Mouse (Mus musculus) forebrain, embryonic 13.5 days (tissue): ENCODE results near the gene Bst2. TPM values are rescaled to one million over a fixed set of nuclear protein-coding genes. Genes with fewer than 3 reads are reported as not detected.
A peak's percentile ranks its signal among the peaks of the same experiment; 100 is the strongest.

Experiments
- ATAC-seq: fragments of 200-750 bp; cut with Nextera tagmentation; 2 replicates; pipeline ENCODE4 v1.8.0; 2017
- H3K27ac ChIP-seq: fragments of 300-500 bp; sonication (generic); 2 replicates; pipeline ENCODE4 v1.5.1; 2015; ENCODE audit warnings: inconsistent platforms, mild to moderate bottlenecking, moderate library complexity
- H3K27me3 ChIP-seq: fragments of 300-500 bp; sonication (generic); 2 replicates; pipeline ENCODE4 v1.6.1; 2015; ENCODE audit warnings: mild to moderate bottlenecking, inconsistent platforms
- H3K36me3 ChIP-seq: fragments of 300-500 bp; sonication (generic); 2 replicates; pipeline ENCODE4 v1.6.1; 2015; ENCODE audit warnings: mild to moderate bottlenecking, inconsistent platforms; ENCODE audit not compliant: poor library complexity, severe bottlenecking
- H3K4me1 ChIP-seq: fragments of 300-500 bp; sonication (generic); 2 replicates; pipeline ENCODE4 v1.6.1; 2015; ENCODE audit warnings: inconsistent platforms
- H3K4me2 ChIP-seq: fragments of 300-500 bp; sonication (generic); 2 replicates; pipeline ENCODE4 v1.6.1; 2015; ENCODE audit warnings: inconsistent platforms, mild to moderate bottlenecking, moderate library complexity
- H3K4me3 ChIP-seq: fragments of 300-500 bp; sonication (generic); 2 replicates; pipeline ENCODE4 v1.5.1; 2015; ENCODE audit warnings: mild to moderate bottlenecking, inconsistent platforms
- H3K9ac ChIP-seq: fragments of 300-500 bp; sonication (generic); 2 replicates; pipeline ENCODE4 v1.6.1; 2015; ENCODE audit warnings: mild to moderate bottlenecking, inconsistent platforms
- H3K9me3 ChIP-seq: fragments of 300-500 bp; sonication (generic); replicated peaks from 2 replicates; pipeline ENCODE4 v1.6.1; 2016; ENCODE audit warnings: inconsistent platforms
- WGBS: fragments of 180-500 bp; shearing (Covaris S2); methylation state at CpG from one replicate; pipeline ENCODE4 v1.1.7; 2015; 5-methylcytosine and 5-hydroxymethylcytosine counted together
- polyA plus RNA-seq: library from polyadenylated mRNA; unstranded; fragments of >200 nt; fragmentation: Nextera tagmentation; extraction: Ambion mirVana; gene quantifications from 2 replicates; pipeline ENCODE4 v1.2.1, GENCODE M21; 2015

The Bst2 gene
- polyA plus RNA-seq, 1 experiment from 2014 or later: 8.3 TPM

DNA sequence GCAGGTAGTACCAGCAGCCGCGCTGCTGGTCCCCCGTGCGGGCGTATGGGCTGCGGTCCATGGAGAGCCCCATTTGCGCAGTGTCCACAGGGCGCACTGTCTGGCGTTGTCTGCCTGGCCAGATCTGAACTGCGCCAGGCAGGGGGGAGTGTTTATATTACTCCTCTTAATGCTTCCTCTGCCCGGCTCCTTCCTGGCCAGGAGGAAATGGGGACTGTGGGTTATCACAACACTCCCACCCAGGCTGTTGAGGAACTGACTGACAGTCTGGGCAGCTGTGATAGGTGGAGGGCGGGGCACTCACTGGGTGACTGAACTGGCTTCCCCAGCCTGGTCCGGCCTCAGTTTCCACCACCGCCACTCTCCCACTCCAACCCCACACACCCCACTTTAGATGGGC lies 25.6 kb downstream of the Bst2 start, which contains the start of gene Plvap:
Gene Plvap (minus strand): TSS at position 109 of the 400 bp plus-strand sequence.
- peaks cover 51% of the 10 kb centered on the region for H3K27me3 ChIP-seq
- no peak for ATAC-seq
- no peak within 1 kb of the TSS for H3K4me2 ChIP-seq
- no peaks in the 10 kb centered on the region for H3K36me3 ChIP-seq
- H3K4me3 ChIP-seq: no peak within 1 kb of the TSS
- no peaks in the 10 kb centered on the region for H3K9me3 ChIP-seq
- H3K4me1 ChIP-seq: peaks cover 13% of the 10 kb centered on the region
- no peak within 1 kb of the TSS for H3K27ac ChIP-seq
- 80% methylated on average over 14 of the region's 14 CpGs for WGBS
- H3K9ac ChIP-seq: no peak within 1 kb of the TSS

DNA sequence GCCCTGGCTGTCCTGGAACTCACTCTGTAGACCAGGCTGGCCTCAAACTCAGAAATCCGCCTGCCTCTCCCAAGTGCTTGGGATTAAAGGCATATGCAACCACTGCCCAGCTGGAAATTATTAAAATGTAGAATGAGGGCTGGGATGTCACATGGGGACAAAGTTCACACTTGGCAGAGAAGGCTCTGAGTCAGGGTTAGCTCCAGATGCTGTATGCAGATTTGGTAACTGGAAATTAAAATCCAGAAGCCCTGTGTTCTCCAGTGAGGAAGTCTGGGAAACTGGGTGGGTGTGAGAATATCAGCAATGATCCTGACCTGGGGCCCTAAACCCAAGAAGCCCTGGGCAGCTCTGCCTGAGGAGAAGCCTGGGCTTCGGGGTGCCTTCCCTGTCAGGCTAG lies 27.9 kb downstream of the Bst2 start:
- 70% methylated on average over 2 of the region's 2 CpGs for WGBS
- Histone ChIP-seq H3K27me3 (peaks cover 66% of the 10 kb centered on the region), H3K27ac (no peak overlapping the region), H3K4me1 (peaks cover 13% of the 10 kb centered on the region), H3K4me3 (no peak overlapping the region), H3K9ac (no peak overlapping the region), H3K9me3 (no peaks in the 10 kb centered on the region), H3K4me2 (no peak overlapping the region), H3K36me3 (no peaks in the 10 kb centered on the region)
- ATAC-seq: no peak

DNA sequence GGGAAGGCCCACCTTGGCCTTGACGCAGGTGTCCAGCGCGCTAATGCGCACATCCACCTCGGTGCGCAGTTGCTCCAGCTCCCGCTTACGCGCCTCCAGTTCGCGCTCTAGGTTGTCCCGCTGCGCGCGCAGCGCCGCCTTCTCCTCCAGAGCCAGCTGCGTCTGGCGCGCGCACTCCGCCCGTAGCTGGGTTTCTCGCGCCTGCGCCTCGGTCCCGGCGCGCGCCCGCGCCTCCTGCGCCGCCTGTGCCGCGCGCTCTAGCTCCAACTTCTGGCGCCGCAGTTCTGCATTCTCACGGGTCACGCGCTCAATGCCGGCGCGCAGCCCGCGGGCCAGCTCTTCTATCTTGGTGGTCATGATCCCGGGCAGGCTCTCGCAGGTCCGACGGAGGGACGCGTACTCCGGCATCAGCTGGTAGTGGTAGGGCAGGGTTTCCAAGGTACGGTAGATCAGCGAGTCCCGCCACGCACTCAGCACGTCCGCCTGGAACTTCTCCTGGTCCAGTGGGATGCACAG lies 29.6 kb downstream of the Bst2 start:
- H3K27me3 ChIP-seq: peaks cover 66% of the 10 kb centered on the region
- peak overlapping the region; percentile 51 for H3K9ac ChIP-seq
- no peak overlapping the region for H3K27ac ChIP-seq

DNA sequence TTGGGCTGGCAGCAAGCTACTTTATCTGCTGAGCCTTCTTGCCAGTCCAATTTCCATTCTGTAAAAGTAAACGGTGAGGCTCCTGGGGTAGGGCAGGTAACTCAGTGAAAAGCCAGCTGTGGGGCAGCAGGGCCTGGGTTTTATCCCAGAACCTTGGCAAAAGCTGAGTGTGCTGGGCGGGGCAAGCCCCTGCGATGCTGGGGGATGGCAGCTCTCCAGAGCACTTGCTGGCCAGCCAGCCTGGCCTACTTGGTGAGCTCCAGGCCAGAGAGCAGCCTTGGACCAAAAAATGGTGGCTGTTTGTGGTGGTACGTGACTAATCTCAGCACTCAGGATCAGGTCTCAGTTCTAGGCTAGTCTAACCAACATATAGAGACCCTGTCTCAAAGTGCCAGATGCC lies 31.3 kb downstream of the Bst2 start:
- Histone ChIP-seq H3K4me1 (peaks cover 13% of the 10 kb centered on the region), H3K27me3 (peaks cover 57% of the 10 kb centered on the region), H3K9ac (no peak overlapping the region), H3K27ac (no peak overlapping the region), H3K4me3 (no peak overlapping the region), H3K9me3 (no peaks in the 10 kb centered on the region), H3K4me2 (no peak overlapping the region), H3K36me3 (no peaks in the 10 kb centered on the region)
- no peak for ATAC-seq
- 76% methylated on average over 4 of the region's 4 CpGs for WGBS

More for the DNA sequence above, 29.6 kb downstream of the Bst2 start:
- Histone ChIP-seq H3K36me3 (no peaks in the 10 kb centered on the region), H3K9me3 (no peaks in the 10 kb centered on the region), H3K4me1 (peaks cover 13% of the 10 kb centered on the region), H3K4me2 (peak overlapping the region; percentile 65), H3K4me3 (peak overlapping the region; percentile 39)
- peak; percentile 88 for ATAC-seq
- WGBS: under 1% methylated on average over 61 of the region's 61 CpGs

DNA sequence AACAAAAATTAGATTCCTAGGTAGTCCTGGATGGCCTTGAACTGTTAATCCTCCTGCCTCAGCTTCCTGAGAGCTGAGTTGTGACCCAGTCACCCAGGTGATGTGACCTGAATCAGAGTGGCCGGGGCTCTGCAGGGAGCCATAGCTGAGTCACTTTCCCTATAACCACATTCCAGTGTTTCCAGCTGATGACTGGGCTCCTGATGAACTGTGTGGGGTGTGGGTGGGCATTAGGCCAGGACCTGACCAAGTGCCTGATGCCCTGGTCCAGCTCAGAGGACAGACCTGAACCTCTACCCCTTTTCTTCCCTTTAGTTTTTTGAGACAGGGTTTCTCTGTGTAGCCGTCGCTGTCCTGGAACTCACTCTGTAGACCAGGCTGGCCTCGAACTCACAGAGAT lies 31.9 kb downstream of the Bst2 start:
- Histone ChIP-seq H3K36me3 (no peaks in the 10 kb centered on the region), H3K9ac (no peak overlapping the region), H3K27ac (no peak overlapping the region), H3K27me3 (peaks cover 50% of the 10 kb centered on the region), H3K4me3 (no peak overlapping the region), H3K4me2 (no peak overlapping the region), H3K4me1 (peaks cover 13% of the 10 kb centered on the region), H3K9me3 (no peaks in the 10 kb centered on the region)
- WGBS: 93% methylated on average over 4 of the region's 4 CpGs
- no peak for ATAC-seq

DNA sequence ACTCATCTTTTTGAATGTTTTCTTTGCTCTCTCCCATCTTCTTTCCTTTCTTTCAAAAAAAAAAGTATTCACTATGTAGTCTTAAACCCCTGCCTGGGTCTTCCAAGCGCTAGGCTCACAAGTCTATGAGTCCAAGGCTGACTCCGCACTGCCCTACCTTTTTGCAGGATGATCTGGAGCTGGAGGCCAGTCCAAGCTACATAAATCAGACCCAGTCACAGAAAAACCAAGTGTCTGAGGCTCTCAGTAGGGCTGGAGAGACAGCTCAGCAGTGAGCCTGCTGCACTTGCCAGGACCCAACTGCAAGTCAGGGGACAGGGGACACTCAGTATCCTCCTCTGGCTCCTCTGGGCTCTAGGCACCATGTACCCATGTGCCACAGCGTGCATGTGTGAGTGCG lies 32.9 kb downstream of the Bst2 start:
- Histone ChIP-seq H3K27me3 (peaks cover 40% of the 10 kb centered on the region), H3K4me3 (no peak overlapping the region), H3K4me2 (no peak overlapping the region), H3K27ac (no peak overlapping the region), H3K36me3 (no peaks in the 10 kb centered on the region), H3K9ac (no peak overlapping the region), H3K4me1 (peaks cover 13% of the 10 kb centered on the region), H3K9me3 (no peaks in the 10 kb centered on the region)
- no peak for ATAC-seq
- WGBS: 91% methylated on average over 4 of the region's 4 CpGs

DNA sequence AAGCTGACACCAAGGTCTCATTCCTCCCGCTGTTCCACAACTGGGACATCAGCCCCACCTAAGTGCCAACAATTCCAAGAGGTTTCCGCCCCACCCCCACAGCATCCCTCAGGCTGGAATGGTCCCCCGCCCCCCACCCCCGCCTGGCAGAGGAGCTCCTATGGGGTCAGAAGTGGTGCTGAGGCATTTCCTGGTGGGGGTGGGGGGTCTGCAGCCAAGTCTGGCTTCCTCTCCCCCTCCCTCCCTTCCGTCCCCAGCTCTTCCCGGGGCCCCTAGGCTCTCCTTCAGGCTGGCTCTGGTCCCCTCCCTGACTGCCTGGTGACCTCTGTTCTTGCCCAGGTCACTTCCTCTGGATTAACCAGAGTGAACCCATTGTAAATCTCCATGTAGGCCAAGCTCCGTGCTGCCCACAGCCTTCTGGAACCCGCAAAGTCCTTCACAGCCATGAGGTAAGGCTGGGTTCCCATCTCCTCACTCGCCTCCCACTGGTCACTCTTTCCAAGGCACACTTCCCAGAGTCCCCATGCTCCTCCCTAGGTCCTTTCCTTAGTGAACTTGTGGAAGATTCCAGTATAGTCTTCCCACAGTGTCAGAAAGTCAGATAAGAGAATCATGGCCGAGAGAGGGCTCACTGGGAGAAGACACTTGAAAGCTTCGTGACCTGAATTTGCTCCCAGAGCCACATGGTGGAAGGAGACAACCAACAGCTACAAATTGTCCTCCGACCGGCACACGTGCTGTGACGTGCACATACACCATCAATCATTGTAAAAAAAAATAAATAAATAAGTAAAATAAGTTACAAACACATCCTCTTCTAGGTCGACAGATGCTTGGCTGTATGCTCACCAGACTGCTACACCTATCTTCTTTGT lies 38.2 kb downstream of the Bst2 start:
- no peak for ATAC-seq
- 0 out of 2 replicates have a peak, but pooled peaks cover 7% of the 10 kb centered on the region for H3K36me3 ChIP-seq

DNA sequence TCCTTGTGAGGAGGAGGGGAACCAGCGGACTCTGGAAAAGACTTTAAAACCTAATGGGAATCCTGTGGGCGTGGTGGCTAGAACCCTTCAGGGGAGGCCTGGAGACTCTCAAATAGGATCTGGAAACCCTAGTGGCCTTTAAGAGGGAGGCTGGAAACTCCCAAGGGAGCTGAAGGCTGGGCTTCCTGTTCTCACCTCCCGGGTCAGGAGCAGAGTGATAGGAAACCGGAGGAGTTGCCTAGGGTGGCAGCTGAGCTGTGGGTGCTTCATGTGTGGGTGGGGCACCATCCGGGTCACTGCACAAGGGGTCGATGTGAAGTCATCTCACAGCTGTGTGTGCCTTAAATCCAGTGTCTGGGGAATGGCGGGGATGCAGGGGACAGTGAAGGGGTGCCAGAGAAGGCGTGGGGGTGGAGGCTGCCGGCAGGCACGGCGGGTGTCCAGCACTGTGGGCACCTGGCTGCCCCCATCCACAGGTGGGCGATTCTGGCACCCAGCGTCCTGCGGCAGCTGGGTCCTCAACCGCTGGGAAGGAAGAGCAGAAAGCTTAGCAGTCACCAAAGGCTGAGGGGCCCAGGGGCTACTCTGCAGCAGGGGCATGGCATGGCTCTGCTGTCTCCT lies 39.3 kb downstream of the Bst2 start:
- H3K27ac ChIP-seq: no peak overlapping the region

More for the DNA sequence above, 38.2 kb downstream of the Bst2 start:
- Histone ChIP-seq H3K9me3 (no peaks in the 10 kb centered on the region), H3K27me3 (no peaks in the 10 kb centered on the region), H3K4me2 (no peak overlapping the region), H3K4me1 (peaks cover 6% of the 10 kb centered on the region; the same call in 1 of the 2 replicates), H3K4me3 (no peak overlapping the region), H3K9ac (no peak overlapping the region), H3K27ac (no peak overlapping the region)
- WGBS: 44% methylated on average over 16 of the region's 16 CpGs

DNA sequence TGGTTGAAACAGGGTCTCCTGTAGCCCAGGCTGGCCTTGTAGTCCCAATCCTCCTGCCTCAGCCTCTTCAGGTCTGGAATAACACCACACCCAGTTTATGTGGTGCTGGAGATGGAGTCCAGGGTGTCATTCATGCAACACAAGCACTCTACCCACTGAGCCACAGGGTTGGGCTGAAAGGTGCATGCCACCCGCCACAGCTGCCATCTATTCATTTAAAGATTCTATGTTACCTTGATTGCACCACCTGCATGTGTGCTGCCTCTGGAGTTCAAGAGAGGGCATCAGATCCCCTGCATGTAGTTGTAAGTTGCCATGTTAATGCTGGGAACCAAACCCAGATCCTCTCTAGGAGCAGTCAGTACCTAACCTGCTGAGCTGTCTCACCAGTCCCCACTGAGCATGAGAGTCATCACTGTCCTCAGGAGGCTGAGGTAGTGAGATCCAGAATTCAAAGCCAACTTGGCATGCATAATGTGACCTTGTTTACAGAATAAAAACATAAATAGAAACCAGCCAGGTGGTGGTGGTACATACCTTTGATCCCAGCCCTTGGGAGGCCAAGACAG lies 40.1 kb downstream of the Bst2 start:
- ATAC-seq: no peak
- H3K9me3 ChIP-seq: no peaks in the 10 kb centered on the region
- H3K27ac ChIP-seq: no peak overlapping the region
- WGBS: 90% methylated on average over 1 of the region's 1 CpGs
- no peaks in the 10 kb centered on the region for H3K27me3 ChIP-seq
- no peak overlapping the region for H3K4me2 ChIP-seq
- H3K4me1 ChIP-seq: peaks cover 6% of the 10 kb centered on the region; the same call in 1 of the 2 replicates
- H3K4me3 ChIP-seq: no peak overlapping the region
- H3K9ac ChIP-seq: no peak overlapping the region
- peaks cover 24% of the 10 kb centered on the region for H3K36me3 ChIP-seq

More for the DNA sequence above, 39.3 kb downstream of the Bst2 start:
- WGBS: 24% methylated on average over 10 of the region's 15 CpGs
- Histone ChIP-seq H3K4me1 (peaks cover 6% of the 10 kb centered on the region; the same call in 1 of the 2 replicates), H3K9me3 (no peaks in the 10 kb centered on the region), H3K4me2 (no peak overlapping the region), H3K36me3 (peaks cover 15% of the 10 kb centered on the region), H3K9ac (no peak overlapping the region), H3K27me3 (no peaks in the 10 kb centered on the region), H3K4me3 (no peak overlapping the region)
- ATAC-seq: no peak

DNA sequence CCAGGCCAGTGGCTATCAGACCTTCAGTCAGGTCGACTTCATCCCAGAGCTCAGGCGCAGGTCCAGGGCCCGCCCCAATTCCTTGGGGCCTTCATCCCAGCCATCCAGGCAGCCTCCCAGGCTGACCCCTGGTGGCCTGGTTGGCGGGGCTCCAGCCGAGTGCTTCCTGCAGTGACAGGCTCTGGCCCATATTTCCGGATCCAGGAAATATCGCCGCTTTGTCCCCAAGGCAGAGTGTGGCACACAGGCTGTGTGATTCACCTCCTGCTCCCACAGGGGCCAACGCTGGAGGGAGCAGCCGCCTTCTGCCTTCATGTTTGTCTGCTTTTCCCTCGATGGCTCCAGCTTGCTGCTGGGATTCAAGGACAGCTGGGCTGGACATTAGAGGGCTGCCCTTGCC lies 40.8 kb downstream of the Bst2 start:
- 0 out of 2 replicates have a peak overlapping the region, but pooled peaks have one; percentile 7 for H3K9ac ChIP-seq
- H3K4me3 ChIP-seq: no peak overlapping the region
- no peaks in the 10 kb centered on the region for H3K27me3 ChIP-seq
- 59% methylated on average over 11 of the region's 11 CpGs for WGBS
- no peak overlapping the region for H3K4me2 ChIP-seq
- H3K27ac ChIP-seq: no peak overlapping the region
- peaks cover 6% of the 10 kb centered on the region; the same call in 1 of the 2 replicates for H3K4me1 ChIP-seq
- no peaks in the 10 kb centered on the region for H3K9me3 ChIP-seq
- peaks cover 31% of the 10 kb centered on the region for H3K36me3 ChIP-seq
- ATAC-seq: no peak

DNA sequence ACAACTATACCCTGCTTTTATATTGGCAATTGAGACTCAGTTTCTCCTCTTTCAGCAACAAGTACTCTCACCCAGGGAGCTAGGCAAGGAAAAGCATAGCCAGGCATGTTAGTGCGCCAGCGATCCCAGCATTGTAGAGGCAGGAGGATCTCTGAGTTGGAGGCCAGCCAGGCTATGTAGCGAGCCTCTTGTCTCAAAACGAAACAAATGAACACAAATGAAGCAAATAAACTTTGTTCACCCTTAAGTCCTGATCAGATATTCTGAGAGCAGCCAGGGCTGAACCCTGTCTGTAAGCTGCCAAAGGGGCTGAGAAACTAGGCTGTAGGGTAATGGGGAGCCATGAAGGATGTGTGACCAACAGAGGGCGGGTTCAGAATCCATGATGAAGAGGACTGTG lies 41.4 kb downstream of the Bst2 start:
- Histone ChIP-seq H3K4me3 (no peak overlapping the region), H3K27me3 (no peaks in the 10 kb centered on the region), H3K4me1 (peaks cover 6% of the 10 kb centered on the region; the same call in 1 of the 2 replicates), H3K9ac (no peak overlapping the region), H3K36me3 (peaks cover 37% of the 10 kb centered on the region), H3K27ac (0 out of 2 replicates have a peak overlapping the region, but pooled peaks have one; percentile 15), H3K9me3 (no peaks in the 10 kb centered on the region), H3K4me2 (no peak overlapping the region)
- WGBS: 91% methylated on average over 5 of the region's 5 CpGs
- no peak for ATAC-seq

DNA sequence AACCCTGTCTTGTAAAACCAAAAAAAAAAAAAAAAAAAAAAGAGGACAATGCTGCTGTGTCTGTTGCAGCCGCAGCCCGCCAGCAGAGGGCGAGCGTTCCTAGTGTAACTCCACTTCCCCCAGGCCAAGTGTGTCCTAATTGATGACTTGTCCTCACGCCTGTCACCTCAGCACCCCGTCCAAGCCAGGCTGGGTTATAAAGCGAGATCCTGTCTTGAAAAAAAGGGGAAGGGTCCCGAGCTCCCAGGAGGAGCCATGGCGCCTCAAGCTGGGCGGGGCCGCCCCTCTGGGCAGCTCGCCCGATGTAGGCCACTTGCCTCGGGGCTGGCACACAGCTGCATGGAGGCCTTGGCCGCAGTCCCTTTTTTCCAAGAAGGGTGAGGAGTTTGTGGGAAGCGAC lies 42.2 kb downstream of the Bst2 start:
- H3K9me3 ChIP-seq: no peaks in the 10 kb centered on the region
- peaks cover 8% of the 10 kb centered on the region for H3K4me1 ChIP-seq
- H3K9ac ChIP-seq: no peak overlapping the region
- H3K4me2 ChIP-seq: peak overlapping the region; percentile 14; the same call in 1 of the 2 replicates
- H3K36me3 ChIP-seq: peaks cover 42% of the 10 kb centered on the region
- WGBS: 27% methylated on average over 16 of the region's 16 CpGs
- ATAC-seq: peak; percentile 75
- no peak overlapping the region for H3K4me3 ChIP-seq
- no peaks in the 10 kb centered on the region for H3K27me3 ChIP-seq
- H3K27ac ChIP-seq: no peak overlapping the region
